Mouse (Mus musculus): ENCODE measurements around the gene Ammecr1. TPM values are rescaled to one million over a fixed set of nuclear protein-coding genes. Genes with fewer than 3 reads are reported as not detected.

Ammecr1 gene
- 6.3 and 7.6 TPM in 2 replicates for polyA plus RNA-seq (2015; fragmentation: Nextera tagmentation; extraction: Ambion mirVana)

GRCm38 (mm10) chrX:142966008-142966966 lies at the start of gene Ammecr1:
Ammecr1 (minus strand) TSS chrX:142966728.

Small RNA genes within 50 kb of the gene (microRNA-seq; reads per million reads assigned to microRNA genes)
- not detected for gene Gm44351 (ENCODE audit: borderline replicate concordance, insufficient number of aligned reads)

Other genes starting within 250 kb of the Ammecr1 start
- 0.16 and 0.18 TPM in 2 replicates for gene Rtl9, start 132.9 kb upstream of the Ammecr1 start, polyA plus RNA-seq (2015; fragmentation: Nextera tagmentation; extraction: Ambion mirVana)